Mouse (Mus musculus): ENCODE measurements around the gene Klhl35.

- TF ChIP-seq CTCF (conservative IDR thresholded peaks at IDR 0.05; ENCODE audit: low read length) (no peak), POU5F1 (IDR thresholded peaks at IDR 0.05; ENCODE audit: borderline replicate concordance, low read length) (no peak), NANOG (IDR thresholded peaks at IDR 0.05; ENCODE audit: borderline replicate concordance, low read length) (no peak)
Observed at GRCm38 (mm10) chr7:99441534-99442072, 24.2 kb upstream of the Klhl35 start.

Data from E14TG2a.4 (cell line).